Mouse (Mus musculus) neural tube, embryonic 15.5 days (tissue): Measurements from ENCODE around the gene Arl1. TPM values are rescaled to one million over a fixed set of nuclear protein-coding genes. Genes with fewer than 3 reads are reported as not detected.
"Not testable (repeated sequence)": the region's sequence is repeated elsewhere in the genome, so short reads cannot be mapped to it uniquely, and the experiment has no call there.

ENCODE experiments used
- ATAC-seq: fragments of 200-750 bp; cut with Nextera tagmentation; 2 replicates; pipeline ENCODE4 v1.8.0; 2017; ENCODE audit warnings: mild to moderate bottlenecking, moderate TSS enrichment, moderate library complexity; ENCODE audit not compliant: low FRiP score
- H3K27ac ChIP-seq: fragments of 300-500 bp; sonication (generic); replicated peaks from 2 replicates; pipeline ENCODE4 v1.5.1; 2015; ENCODE audit warnings: mild to moderate bottlenecking, inconsistent platforms
- H3K27me3 ChIP-seq: fragments of 300-500 bp; sonication (generic); replicated peaks from 2 replicates; pipeline ENCODE4 v1.6.1; 2015; ENCODE audit warnings: inconsistent platforms
- H3K36me3 ChIP-seq: fragments of 300-500 bp; sonication (generic); 2 replicates; pipeline ENCODE4 v1.6.1; 2015; ENCODE audit warnings: inconsistent platforms
- H3K4me1 ChIP-seq: fragments of 300-500 bp; sonication (generic); 2 replicates; pipeline ENCODE4 v1.6.1; 2015; ENCODE audit warnings: inconsistent platforms
- H3K4me2 ChIP-seq: fragments of 300-500 bp; sonication (generic); 2 replicates; pipeline ENCODE4 v1.6.1; 2015; ENCODE audit warnings: inconsistent platforms, mild to moderate bottlenecking, moderate library complexity
- H3K4me3 ChIP-seq: fragments of 300-500 bp; sonication (generic); replicated peaks from 2 replicates; pipeline ENCODE4 v1.5.1; 2015; ENCODE audit warnings: mild to moderate bottlenecking, inconsistent platforms
- H3K9ac ChIP-seq: fragments of 300-500 bp; sonication (generic); replicated peaks from 2 replicates; pipeline ENCODE4 v1.6.1; 2015; ENCODE audit warnings: mild to moderate bottlenecking, inconsistent platforms
- H3K9me3 ChIP-seq: fragments of 300-500 bp; sonication (generic); replicated peaks from 2 replicates; pipeline ENCODE4 v1.6.1; 2016; ENCODE audit warnings: inconsistent platforms
- WGBS: fragments of 180-500 bp; shearing (Covaris S2); methylation state at CpG from one replicate; pipeline ENCODE4 v1.1.7; 2015; ENCODE audit warnings: mixed read lengths; 5-methylcytosine and 5-hydroxymethylcytosine counted together
- polyA plus RNA-seq: library from polyadenylated mRNA; unstranded; fragments of >200 nt; fragmentation: Nextera tagmentation; extraction: Ambion mirVana; gene quantifications from 2 replicates; pipeline ENCODE4 v1.2.1, GENCODE M21; 2015

Arl1 gene
- polyA plus RNA-seq, 1 experiment from 2014 or later, result 162 TPM

- no peak overlapping the region for H3K9ac ChIP-seq
- H3K27ac ChIP-seq, result no peak overlapping the region
- WGBS, result 97% methylated on average over 7 of the region's 7 CpGs
- no peak overlapping the region for H3K4me3 ChIP-seq
- H3K4me1 ChIP-seq, result no peaks in the 10 kb centered on the region
- no peaks in the 10 kb centered on the region for H3K27me3 ChIP-seq
- no peak overlapping the region for H3K4me2 ChIP-seq
- H3K9me3 ChIP-seq, result no peaks in the 10 kb centered on the region
- H3K36me3 ChIP-seq, result peaks cover 72% of the 10 kb centered on the region
- ATAC-seq, result no peak
Measured at GRCm38 (mm10) chr10:88769676-88770075, 39.0 kb downstream of the Arl1 start.

- not testable (repeated sequence) for H3K4me1 ChIP-seq, H3K4me3 ChIP-seq, H3K9ac ChIP-seq, H3K4me2 ChIP-seq, ATAC-seq, H3K9me3 ChIP-seq, H3K27ac ChIP-seq, H3K27me3 ChIP-seq
- 92% methylated on average over 5 of the region's 5 CpGs for WGBS
- peaks cover 61% of the 10 kb centered on the region for H3K36me3 ChIP-seq
Measured at GRCm38 (mm10) chr10:88772965-88773364, 42.3 kb downstream of the Arl1 start.

- no peak for ATAC-seq
- Histone ChIP-seq H3K9ac (no peak overlapping the region), H3K36me3 (peaks cover 40% of the 10 kb centered on the region), H3K27me3 (no peaks in the 10 kb centered on the region), H3K27ac (no peak overlapping the region), H3K4me1 (no peaks in the 10 kb centered on the region), H3K9me3 (no peaks in the 10 kb centered on the region), H3K4me2 (no peak overlapping the region), H3K4me3 (no peak overlapping the region)
- WGBS, result 90% methylated on average over 6 of the region's 6 CpGs
Measured at GRCm38 (mm10) chr10:88776206-88776605, 45.5 kb downstream of the Arl1 start.

DNA sequence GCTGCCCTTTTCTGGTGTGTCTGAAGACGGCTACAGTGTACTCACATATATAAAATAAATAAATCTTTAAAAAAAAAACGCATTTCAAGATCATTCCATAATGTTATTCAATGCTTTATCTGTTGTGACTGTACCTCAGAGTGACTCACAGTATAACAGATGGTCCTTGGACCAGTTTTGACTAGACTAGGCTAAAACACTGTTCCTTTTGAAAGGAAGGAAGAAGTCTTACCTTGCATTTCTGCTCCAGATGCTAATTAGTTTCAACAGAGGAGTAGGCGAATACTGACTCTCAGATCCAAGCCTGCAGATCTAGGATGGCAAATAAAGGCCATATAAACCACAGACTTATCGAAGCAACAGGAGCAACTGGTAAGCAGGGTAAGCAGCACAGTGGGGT lies 50.1 kb downstream of the Arl1 start:
- Histone ChIP-seq H3K9me3 (no peaks in the 10 kb centered on the region), H3K4me1 (no peaks in the 10 kb centered on the region), H3K4me3 (no peak overlapping the region), H3K4me2 (no peak overlapping the region), H3K27me3 (no peaks in the 10 kb centered on the region), H3K27ac (no peak overlapping the region), H3K9ac (no peak overlapping the region), H3K36me3 (peaks cover 33% of the 10 kb centered on the region)
- ATAC-seq, result no peak
- WGBS, result 92% methylated on average over 4 of the region's 4 CpGs

DNA sequence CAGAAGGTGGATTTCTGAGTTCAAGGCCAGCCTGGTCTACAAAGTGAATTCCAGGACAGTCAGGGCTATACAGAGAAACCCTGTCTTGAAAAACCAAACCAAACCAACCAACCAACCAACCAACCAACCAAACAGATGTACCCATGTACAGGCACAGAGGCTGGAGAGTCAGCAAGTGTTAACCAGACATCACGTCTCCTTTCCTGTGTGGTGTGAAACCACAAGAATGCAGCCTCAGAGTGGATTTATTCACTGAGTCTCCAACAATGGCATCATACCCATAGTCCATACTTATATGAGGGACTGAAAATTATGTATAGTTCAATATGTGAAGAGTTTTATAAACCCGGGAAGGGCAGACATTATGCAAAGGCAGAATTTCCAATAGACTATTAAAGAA lies 52.5 kb downstream of the Arl1 start:
- H3K9ac ChIP-seq, H3K27ac ChIP-seq, H3K4me2 ChIP-seq, ATAC-seq, H3K27me3 ChIP-seq, H3K9me3 ChIP-seq, H3K4me1 ChIP-seq, H3K4me3 ChIP-seq: not testable (repeated sequence)
- WGBS, result 96% methylated on average over 2 of the region's 2 CpGs
- H3K36me3 ChIP-seq, result peaks cover 33% of the 10 kb centered on the region

GRCm38 (mm10) chr10:88783941-88784340 lies 53.3 kb downstream of the Arl1 start:
- Histone ChIP-seq H3K36me3 (peaks cover 32% of the 10 kb centered on the region), H3K9me3 (no peaks in the 10 kb centered on the region), H3K4me1 (no peaks in the 10 kb centered on the region), H3K4me3 (no peak overlapping the region), H3K9ac (no peak overlapping the region), H3K4me2 (no peak overlapping the region), H3K27me3 (no peaks in the 10 kb centered on the region), H3K27ac (no peak overlapping the region)
- ATAC-seq, result no peak
- 96% methylated on average over 5 of the region's 5 CpGs for WGBS

- H3K4me2 ChIP-seq, result no peak overlapping the region
- ATAC-seq, result no peak
- H3K27me3 ChIP-seq, result no peaks in the 10 kb centered on the region
- H3K36me3 ChIP-seq, result peaks cover 32% of the 10 kb centered on the region
- no peaks in the 10 kb centered on the region for H3K4me1 ChIP-seq
- WGBS, result 44% methylated on average over 5 of the region's 5 CpGs
- H3K9me3 ChIP-seq, result no peaks in the 10 kb centered on the region
- no peak overlapping the region for H3K27ac ChIP-seq
- no peak overlapping the region for H3K9ac ChIP-seq
- H3K4me3 ChIP-seq, result no peak overlapping the region
Measured at GRCm38 (mm10) chr10:88784513-88784931, 53.9 kb downstream of the Arl1 start.

- H3K27ac ChIP-seq, result no peak overlapping the region
- H3K9me3 ChIP-seq, result no peaks in the 10 kb centered on the region
- no peak for ATAC-seq
- no peak overlapping the region for H3K4me2 ChIP-seq
- H3K4me3 ChIP-seq, result no peak overlapping the region
- peaks cover 57% of the 10 kb centered on the region for H3K36me3 ChIP-seq
- no peaks in the 10 kb centered on the region for H3K4me1 ChIP-seq
- H3K27me3 ChIP-seq, result no peaks in the 10 kb centered on the region
- H3K9ac ChIP-seq, result no peak overlapping the region
Measured at GRCm38 (mm10) chr10:88793671-88794070, 63.0 kb downstream of the Arl1 start.

Other genes starting within 250 kb of the Arl1 start
- gene Chpt1, start 226.8 kb upstream of the Arl1 start, polyA plus RNA-seq, result 23.1 and 23.9 TPM in 2 replicates
- gene Mybpc1, start 125.7 kb upstream of the Arl1 start, polyA plus RNA-seq, result 9.5 and 12.6 TPM in 2 replicates
- gene Spic, start 45.8 kb upstream of the Arl1 start, polyA plus RNA-seq, result 0.74 TPM in 1 of 2 replicates, not detected in the other
- 8.2 and 11.3 TPM in 2 replicates for gene Utp20, start 95.9 kb downstream of the Arl1 start, polyA plus RNA-seq
- gene Slc5a8, start 155.1 kb downstream of the Arl1 start, polyA plus RNA-seq, result 0.10 and 0.32 TPM in 2 replicates